Mouse (Mus musculus) cerebral cortex, adult 2 months (tissue): Measurements from ENCODE around the gene P3h1.

Source experiments
- WGBS: fragments of 180-500 bp; shearing (Covaris S2); methylation state at CpG from one replicate; pipeline ENCODE4 v1.1.7; 2018; 5-methylcytosine and 5-hydroxymethylcytosine counted together

P3h1 gene

DNA sequence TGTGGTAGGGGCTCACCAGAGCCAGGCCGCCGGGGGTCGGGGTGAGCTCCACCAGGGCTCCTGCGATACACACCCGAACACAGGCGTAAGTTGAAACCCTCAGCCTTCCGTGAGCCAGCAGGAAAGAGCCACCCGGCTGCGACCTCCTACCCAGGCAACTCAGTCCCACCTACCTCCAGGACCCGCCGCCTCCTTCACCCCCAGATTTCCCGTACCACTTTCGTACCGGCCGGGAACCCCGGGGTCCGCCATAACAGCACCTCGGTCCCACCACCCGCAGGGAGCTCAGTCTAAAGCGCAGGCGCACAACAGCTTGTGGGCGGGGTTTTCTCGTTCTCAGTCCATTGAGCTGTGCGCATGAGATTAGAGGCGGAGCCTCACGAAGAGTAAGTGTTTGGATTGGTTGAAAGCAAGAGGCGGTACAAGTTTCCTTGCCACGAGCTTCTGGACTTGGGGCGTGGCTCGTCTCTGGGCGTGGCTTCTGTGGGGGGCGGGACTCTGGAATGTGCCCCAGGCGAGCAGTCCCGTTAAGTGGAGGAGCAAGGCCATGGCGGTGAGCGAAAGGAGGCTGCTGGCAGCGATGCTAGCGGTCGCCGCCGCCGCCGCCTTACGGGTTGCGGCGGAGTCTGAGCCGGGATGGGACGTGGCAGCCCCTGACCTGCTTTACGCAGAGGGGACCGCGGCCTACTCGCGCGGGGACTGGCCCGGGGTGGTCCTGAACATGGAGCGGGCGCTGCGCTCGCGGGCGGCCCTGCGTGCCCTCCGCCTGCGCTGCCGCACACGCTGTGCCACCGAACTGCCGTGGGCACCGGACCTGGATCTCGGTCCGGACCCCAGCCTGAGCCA lies at the start of gene P3h1, which contains the start of gene AU022252:
TSS of gene P3h1 (plus strand) at position 506 of the 846 bp plus-strand sequence.
TSS of gene AU022252 (minus strand) at position 303 of the 846 bp plus-strand sequence.
- under 1% methylated on average over 71 of the region's 71 CpGs for WGBS

- 21% methylated on average over 1 of the region's 1 CpGs for WGBS
These were observed 49.2 kb upstream of the P3h1 start for GRCm38 (mm10) chr4:119183525-119183924.

DNA sequence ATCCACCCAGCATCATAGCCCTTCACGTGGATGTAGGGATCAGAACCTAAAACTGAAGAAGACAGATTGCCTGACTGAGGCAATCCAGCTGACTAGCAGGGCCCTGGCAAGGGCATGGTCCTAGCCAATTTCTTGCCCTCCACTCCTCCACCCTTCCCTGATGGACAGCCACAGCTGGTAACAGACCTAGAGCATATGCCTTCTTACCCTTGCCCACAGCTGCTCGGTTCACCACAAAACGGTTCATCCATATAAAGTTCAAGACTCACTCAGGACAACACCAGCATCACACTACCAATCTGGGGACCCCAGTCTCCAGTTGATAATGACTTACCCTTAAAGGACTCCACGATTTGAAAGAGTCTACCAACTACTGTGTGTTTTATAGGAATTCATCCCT lies 46.9 kb upstream of the P3h1 start:
- WGBS = 82% methylated on average over 4 of the region's 4 CpGs

DNA sequence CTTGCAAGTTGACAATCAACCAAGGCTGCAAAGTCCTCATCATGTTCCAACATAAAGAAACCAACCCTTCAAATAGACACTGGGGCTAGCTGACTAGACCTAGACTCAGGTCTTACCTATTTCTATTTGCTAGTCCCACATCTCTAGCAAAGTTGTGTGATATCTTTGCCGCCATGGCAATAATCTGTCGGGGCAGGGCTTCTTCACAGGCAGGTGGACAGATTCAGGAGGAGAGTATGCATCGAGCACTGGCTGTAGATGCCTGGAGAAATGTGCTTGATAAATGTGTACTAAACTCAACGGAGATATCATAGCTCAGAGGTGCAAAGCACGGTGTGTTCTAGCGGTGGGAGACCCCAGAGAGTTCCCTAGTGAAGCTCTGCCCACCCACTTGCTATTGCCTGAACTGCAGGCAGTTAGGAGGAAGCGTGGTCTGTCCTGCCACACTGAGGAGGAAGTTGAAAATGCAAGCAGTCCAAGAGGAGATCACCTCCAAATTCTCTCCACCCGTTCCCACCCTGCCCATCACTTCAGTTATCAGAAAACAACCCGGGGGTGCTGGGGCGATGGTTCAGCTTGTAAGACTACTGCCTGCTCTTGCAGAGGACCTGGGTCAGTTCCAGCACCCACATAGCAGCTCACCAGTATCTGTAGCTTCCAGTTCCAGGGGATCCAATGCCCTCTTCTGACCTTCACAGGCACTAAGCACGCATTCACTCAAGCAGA lies 44.5 kb upstream of the P3h1 start:
- WGBS = 51% methylated on average over 11 of the region's 11 CpGs

DNA sequence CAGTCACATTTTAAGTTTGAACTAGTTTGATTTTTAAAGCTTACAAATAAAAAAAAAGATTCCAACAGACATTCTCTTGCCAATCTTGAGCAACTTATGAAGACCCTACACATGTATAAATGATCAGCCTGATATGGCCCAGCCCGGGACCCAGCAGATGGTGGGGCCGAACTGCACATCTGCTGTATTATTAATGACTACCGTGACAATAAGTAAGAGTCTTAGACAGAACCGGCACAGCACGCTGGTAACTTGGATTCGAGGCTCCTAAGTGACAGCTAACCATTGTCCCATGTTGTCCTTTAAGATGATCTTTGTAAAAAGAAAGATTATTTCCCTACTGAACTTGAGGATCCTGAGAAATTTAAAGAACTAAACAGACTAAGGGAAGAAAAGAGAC lies 43.3 kb upstream of the P3h1 start:
- 82% methylated on average over 6 of the region's 6 CpGs for WGBS

- WGBS = 83% methylated on average over 6 of the region's 6 CpGs
These were observed 42.9 kb upstream of the P3h1 start, which contains the start of gene Ermap for GRCm38 (mm10) chr4:119189864-119190263. Gene Ermap (minus strand): TSS chr4:119190011.

DNA sequence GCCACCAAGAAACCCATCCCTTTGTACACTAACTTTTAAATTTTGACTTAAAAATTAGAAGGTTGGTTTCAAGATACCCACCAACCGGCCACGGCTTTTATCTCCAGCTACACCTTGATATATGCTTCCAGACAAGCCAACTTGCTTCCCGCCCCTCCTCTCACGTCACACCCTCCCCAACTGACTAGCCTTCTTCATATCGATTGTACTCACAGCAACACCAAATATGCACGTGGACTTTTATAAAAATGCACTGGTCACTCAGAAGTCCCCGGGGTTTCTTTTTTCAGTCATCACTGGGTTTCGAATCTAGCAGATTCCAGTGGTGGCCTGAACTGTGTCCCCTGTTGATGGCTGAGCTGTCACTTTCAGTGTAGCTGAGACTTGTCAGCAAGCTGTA lies 42.1 kb upstream of the P3h1 start:
- 91% methylated on average over 8 of the region's 8 CpGs for WGBS

GRCm38 (mm10) chr4:119191273-119191672 lies 41.4 kb upstream of the P3h1 start:
- 64% methylated on average over 3 of the region's 3 CpGs for WGBS

GRCm38 (mm10) chr4:119192757-119193156 lies 40.0 kb upstream of the P3h1 start:
- WGBS = 93% methylated on average over 4 of the region's 4 CpGs

- under 1% methylated on average over 43 of the region's 47 CpGs for WGBS
These were observed 37.7 kb upstream of the P3h1 start, which contains the start of gene Svbp for GRCm38 (mm10) chr4:119194909-119195581. Gene Svbp (plus strand): TSS chr4:119195306.

GRCm38 (mm10) chr4:119195582-119196320 lies 37.0 kb upstream of the P3h1 start:
- WGBS = 10% methylated on average over 18 of the region's 18 CpGs

- 94% methylated on average over 6 of the region's 6 CpGs for WGBS
These were observed 34.6 kb upstream of the P3h1 start for GRCm38 (mm10) chr4:119198105-119198504.

GRCm38 (mm10) chr4:119204672-119205071 lies 28.0 kb upstream of the P3h1 start:
- WGBS = 26% methylated on average over 8 of the region's 8 CpGs

DNA sequence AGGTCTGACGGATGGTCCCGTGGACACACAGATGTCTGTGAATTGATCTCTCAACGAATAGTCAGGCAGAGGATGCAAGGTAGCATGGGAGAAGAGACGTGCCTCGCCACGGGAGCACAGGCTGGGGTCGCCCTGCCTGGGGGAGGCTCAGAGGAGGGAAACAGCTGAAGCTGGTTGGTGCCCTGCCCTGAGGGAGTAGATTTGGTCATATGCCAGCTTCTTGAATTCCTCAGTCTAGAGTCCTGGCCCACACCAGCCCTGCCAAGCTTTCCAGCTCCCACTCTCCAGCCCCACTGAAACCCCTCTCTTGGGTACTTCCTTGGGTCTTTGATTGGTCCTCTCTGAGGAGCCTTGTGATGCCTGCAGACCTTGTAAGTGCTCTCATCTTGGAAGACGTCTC lies 16.0 kb upstream of the P3h1 start:
- 60% methylated on average over 8 of the region's 8 CpGs for WGBS

DNA sequence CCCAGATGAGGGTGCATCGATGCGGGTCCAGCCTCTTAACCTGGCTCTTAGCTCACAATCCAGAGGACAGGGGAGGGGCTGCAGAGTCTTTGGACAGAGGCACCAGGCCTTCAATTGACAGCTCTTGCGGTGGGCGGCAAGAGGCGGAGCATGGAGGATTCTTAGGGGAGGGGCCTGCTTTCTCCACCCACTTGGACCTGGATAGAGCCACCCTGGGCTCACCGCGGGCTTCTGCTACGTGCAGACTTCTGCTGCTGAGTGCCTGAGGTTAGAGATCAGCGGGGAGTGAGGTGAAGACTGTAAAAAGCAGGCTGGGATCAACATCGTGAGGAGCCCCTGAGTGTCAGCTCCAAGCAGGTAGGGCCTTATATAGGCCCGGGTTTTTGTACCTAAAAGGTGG lies 14.5 kb upstream of the P3h1 start, which contains the start of gene Tmem269:
TSS of gene Tmem269 (minus strand) at position 49 of the 400 bp plus-strand sequence.
- WGBS = 32% methylated on average over 11 of the region's 11 CpGs

- WGBS = 55% methylated on average over 1 of the region's 1 CpGs
These were observed 9.0 kb upstream of the P3h1 start for GRCm38 (mm10) chr4:119223696-119224095.

DNA sequence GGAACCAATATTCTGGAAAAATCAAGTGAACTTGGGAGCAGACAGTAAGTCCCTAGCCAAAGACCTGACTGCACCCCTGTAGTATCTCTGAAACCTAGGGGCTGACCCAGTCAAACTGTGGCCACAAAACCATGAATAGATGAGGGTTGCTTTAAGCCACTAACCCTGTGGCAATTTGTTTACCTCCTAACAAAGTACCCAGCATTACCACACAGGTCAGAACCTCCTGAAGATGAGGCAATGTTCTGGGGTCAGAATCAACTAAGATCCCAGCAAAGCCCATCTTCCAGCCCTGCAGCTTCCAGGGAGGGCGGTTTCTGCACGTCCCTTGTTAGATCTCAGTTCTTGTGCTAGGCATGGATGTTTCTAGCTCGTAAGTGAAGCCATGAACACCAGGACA lies 8.2 kb upstream of the P3h1 start:
- WGBS = 95% methylated on average over 3 of the region's 3 CpGs

GRCm38 (mm10) chr4:119225719-119226118 lies 7.0 kb upstream of the P3h1 start:
- 90% methylated on average over 9 of the region's 9 CpGs for WGBS

DNA sequence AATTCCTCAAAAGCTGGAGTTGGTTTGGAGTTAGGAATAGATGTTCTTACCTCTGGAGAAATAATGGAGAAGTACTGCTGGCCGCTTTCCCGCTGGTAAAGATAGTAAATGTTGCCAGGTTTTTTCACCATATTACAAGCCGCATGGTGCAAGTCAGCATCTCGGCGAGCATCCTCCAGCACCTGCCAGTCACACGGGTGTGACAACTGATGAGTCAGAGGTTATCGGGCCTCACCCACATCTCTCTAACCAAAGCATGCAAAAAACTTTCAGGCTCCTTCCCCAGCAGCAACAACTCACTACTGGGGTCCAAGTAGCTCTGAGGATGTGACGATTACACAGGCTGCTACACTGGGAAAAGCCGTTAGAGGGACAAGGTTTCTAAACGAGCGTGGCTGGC lies 6.0 kb upstream of the P3h1 start:
- WGBS = 89% methylated on average over 11 of the region's 11 CpGs

DNA sequence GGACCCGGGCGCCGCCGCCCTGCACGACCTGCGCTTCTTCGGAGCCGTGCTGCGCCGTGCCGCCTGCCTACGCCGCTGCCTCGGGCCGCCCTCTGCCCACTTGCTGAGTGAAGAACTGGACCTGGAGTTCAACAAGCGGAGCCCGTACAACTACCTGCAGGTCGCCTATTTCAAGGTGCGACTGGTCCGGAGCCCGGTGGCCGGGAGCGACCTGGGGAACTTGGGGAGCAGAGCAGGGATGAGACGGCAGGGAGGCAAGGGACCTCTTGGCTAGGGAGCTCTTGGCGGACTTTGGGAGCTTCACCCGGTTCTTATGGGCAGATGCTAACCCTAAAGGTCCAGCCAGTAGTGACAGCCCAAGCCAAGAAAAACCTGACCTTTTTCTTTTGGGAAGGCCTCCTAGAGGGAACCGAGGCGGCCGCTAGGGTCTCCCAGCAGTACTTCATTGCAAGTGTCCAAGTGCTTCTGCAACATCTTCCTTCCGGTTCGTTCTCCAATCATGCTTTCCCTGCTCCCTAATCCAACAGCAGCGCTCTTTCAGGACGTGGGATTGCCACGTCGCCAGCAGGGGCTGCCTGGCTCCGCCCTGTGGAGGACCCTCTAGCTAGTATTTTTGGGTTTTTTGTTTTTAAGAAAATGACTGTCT lies 664 bp downstream of the P3h1 start:
- WGBS = under 1% methylated on average over 36 of the region's 36 CpGs

- 88% methylated on average over 3 of the region's 3 CpGs for WGBS
These were observed 1.6 kb downstream of the P3h1 start for GRCm38 (mm10) chr4:119234348-119234747.
